Mouse (Mus musculus): ENCODE data around the gene Zfp418. TPM values are rescaled to one million over a fixed set of nuclear protein-coding genes. Genes with fewer than 3 reads are reported as not detected.

Gene Zfp418
- 0.44 and 0.49 TPM in 2 replicates for polyA plus RNA-seq (2012; rRNA removed)

GRCm38 (mm10) chr7:7171227-7172147 is at the start of gene Zfp418:
TSS of gene Zfp418 (plus strand) at chr7:7171330.

GRCm38 (mm10) chr7:7136379-7136866 is 34.7 kb upstream of the Zfp418 start, which contains the start of gene Zfp773:
TSS of gene Zfp773 (minus strand) at chr7:7136755.

GRCm38 (mm10) chr7:7209313-7210151 is 38.4 kb downstream of the Zfp418 start, which contains the start of gene Zfp772:
TSS of gene Zfp772 (minus strand) at chr7:7209998.

Other genes with a start within 250 kb of the Zfp418 start
- gene Aurkc, start 176.0 kb upstream of the Zfp418 start, polyA plus RNA-seq (2012; rRNA removed), result not detected in 2 replicates
- gene Zfp954, start 49.8 kb upstream of the Zfp418 start, polyA plus RNA-seq (2012; rRNA removed), result 7.9 and 8.4 TPM in 2 replicates
- 0.06 and 0.14 TPM in 2 replicates for gene Zfp773, start 34.6 kb upstream of the Zfp418 start, polyA plus RNA-seq (2012; rRNA removed)
- gene Zfp772, start 38.7 kb downstream of the Zfp418 start, polyA plus RNA-seq (2012; rRNA removed), result 0.79 and 0.90 TPM in 2 replicates
- gene Vmn2r29, start 76.0 kb downstream of the Zfp418 start, polyA plus RNA-seq (2012; rRNA removed), result 0.09 and 0.15 TPM in 2 replicates
- gene Gm45844, start 107.0 kb downstream of the Zfp418 start, polyA plus RNA-seq (2012; rRNA removed), result 0.31 and 0.98 TPM in 2 replicates
- gene Clcn4, start 129.5 kb downstream of the Zfp418 start, polyA plus RNA-seq (2012; rRNA removed), result 24.2 and 32.3 TPM in 2 replicates
- gene Vmn2r30, start 166.3 kb downstream of the Zfp418 start, polyA plus RNA-seq (2012; rRNA removed), result not detected in 2 replicates
- gene Gm45783, start 203.2 kb downstream of the Zfp418 start, polyA plus RNA-seq (2012; rRNA removed), result not detected in 2 replicates
- not detected in 2 replicates for gene Vmn2r31, start 228.4 kb downstream of the Zfp418 start, polyA plus RNA-seq (2012; rRNA removed)